Mouse (Mus musculus): Measurements from ENCODE around the gene Lsm5. TPM values are rescaled to one million over a fixed set of nuclear protein-coding genes. Genes with fewer than 3 reads are reported as not detected.
A peak's percentile ranks its signal among the peaks of the same experiment; 100 is the strongest.

The Lsm5 gene
- 62.1 and 64.8 TPM in 2 replicates for polyA plus RNA-seq (2015; fragmentation: Nextera tagmentation; extraction: Ambion mirVana)

DNA sequence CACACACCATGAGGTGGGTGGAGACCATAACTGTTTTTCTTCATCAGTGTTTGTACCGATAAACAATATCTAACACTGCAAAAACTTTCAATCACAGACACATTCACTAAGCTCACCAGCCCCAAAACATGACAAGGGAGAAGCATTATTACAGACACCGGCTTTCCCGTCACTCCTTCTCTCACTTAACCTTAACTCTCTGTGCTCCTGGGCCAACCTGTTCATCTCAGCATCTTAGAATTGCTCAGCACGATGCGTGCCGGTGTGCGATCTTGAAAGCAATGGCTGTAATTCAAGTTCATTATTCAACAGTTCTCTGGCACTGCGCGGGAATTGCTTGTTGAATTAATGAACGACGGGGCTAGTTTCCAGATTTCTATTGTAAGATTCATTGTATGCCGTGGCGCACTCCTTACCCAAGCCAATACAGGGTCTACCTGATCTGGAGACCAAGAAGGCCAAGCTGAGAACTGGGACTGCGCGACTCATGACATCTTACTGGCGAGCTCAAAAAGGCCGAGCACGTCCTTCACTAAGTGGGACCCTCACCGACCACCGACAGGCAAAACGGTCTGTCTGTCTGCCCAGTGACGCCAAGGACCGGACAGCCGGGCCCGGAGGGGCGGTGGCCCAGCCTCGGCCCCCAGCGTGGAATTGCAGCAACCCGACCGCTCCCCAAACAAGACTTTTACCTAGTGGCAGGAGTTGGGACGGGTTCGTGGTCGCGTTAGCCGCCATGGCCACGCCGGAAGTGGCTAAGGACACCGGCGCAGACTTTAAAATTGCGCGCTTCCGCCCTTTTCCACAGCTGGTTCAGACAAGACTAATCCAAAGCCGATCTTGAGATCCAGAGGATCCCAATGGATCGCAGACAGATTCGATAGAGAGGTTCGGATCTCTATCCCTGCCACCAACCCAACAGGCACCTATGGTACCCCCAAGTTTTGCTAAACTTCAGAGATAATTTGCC is at the start of gene Lsm5:
Gene Lsm5 (minus strand): TSS at position 780 of the 970 bp plus-strand sequence.
- TF ChIP-seq EP300 (IDR thresholded peaks at IDR 0.05; ENCODE audit: low read depth): peak; percentile 55
- no peak for TF ChIP-seq CTCF (IDR thresholded peaks at IDR 0.05; ENCODE audit: low read depth)
- Histone ChIP-seq H3K27me3 (ENCODE audit: insufficient read depth, low read length) (no peaks in the 10 kb centered on the region), H3K36me3 (replicated peaks; ENCODE audit: insufficient read depth, low read length) (no peaks in the 10 kb centered on the region), H3K9ac (replicated peaks) (peak within 1 kb of the TSS; percentile 75), H3K9me3 (ENCODE audit: low read length) (peaks cover 2% of the 10 kb centered on the region; the same call in 1 of the 2 replicates), H3K4me3 (ENCODE audit: low read depth, low read length) (peak within 1 kb of the TSS; percentile 77), H3K27ac (ENCODE audit: low read depth) (0 out of 2 replicates have a peak within 1 kb of the TSS, but pooled peaks have one; percentile 31), H3K4me1 (ENCODE audit: insufficient read depth) (peaks cover 7% of the 10 kb centered on the region; the same call in 1 of the 2 replicates), H3K4me2 (ENCODE audit: low read depth, low read length) (peak within 1 kb of the TSS; percentile 93)
- WGBS (ENCODE audit: insufficient replicate concordance): under 1% methylated on average over 46 of the region's 46 CpGs
- peak; percentile 86 for DNase-seq
- ATAC-seq: peak; percentile 94

DNA sequence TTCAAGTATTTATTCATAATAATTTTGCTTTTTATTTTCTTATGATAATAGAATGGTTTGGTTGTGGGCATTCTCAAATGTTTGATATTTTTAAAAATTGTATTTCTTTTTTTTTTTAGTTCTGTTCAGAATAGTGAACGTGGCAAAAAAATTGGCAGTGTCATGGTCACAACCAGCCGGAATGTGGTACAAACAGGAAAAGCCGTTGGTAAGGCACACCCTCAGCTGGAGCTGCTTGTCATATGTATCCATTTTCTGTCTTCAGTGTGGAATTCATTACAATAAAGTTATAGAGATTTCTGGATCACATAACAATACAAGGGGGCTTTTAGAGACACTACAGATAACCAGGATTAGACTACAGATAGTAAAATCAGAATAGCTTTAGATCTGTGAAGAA is 49.2 kb upstream of the Lsm5 start:
- Histone ChIP-seq H3K4me1 (ENCODE audit: insufficient read depth) (no peaks in the 10 kb centered on the region), H3K4me2 (ENCODE audit: low read depth, low read length) (no peak overlapping the region), H3K27me3 (ENCODE audit: insufficient read depth, low read length) (no peaks in the 10 kb centered on the region), H3K27ac (ENCODE audit: low read depth) (no peak overlapping the region), H3K4me3 (ENCODE audit: low read depth, low read length) (no peak overlapping the region), H3K9me3 (ENCODE audit: low read length) (no peaks in the 10 kb centered on the region), H3K36me3 (replicated peaks; ENCODE audit: insufficient read depth, low read length) (peaks cover 43% of the 10 kb centered on the region), H3K9ac (replicated peaks) (no peak overlapping the region)
- DNase-seq: no peak
- no peak for ATAC-seq
- TF ChIP-seq CTCF (IDR thresholded peaks at IDR 0.05; ENCODE audit: low read depth): no peak
- TF ChIP-seq EP300 (IDR thresholded peaks at IDR 0.05; ENCODE audit: low read depth): no peak
- WGBS (ENCODE audit: insufficient replicate concordance): 76% methylated on average over 3 of the region's 3 CpGs

DNA sequence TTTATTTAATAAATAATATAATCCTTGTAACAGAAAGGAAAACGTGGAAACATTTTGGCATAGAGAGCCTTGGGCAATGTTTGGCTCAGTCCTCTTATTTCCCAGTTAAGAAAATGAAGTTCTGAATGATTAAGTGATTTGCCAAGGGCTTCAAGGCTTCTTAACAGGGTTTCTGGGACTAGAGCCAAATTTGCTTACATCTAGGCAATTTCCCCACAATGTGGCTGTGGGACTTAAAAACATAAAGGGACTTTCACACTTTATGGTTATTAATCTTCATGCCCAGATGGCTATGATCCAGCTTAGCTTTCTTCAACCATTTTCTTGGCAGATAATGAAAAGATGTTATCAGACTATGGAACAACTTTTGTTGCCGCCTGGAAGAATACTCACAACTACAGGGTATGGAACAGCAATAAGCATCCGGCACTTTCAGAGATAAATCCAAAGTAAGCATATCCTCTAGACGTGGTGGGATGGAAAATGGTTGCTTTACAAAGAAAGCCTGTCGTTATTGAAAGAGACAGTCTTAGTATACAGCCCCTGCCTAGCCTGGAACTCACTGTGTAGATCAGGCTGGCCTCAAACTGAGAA is 41.5 kb upstream of the Lsm5 start:
- TF ChIP-seq EP300 (IDR thresholded peaks at IDR 0.05; ENCODE audit: low read depth) (no peak), CTCF (IDR thresholded peaks at IDR 0.05; ENCODE audit: low read depth) (no peak)
- Histone ChIP-seq H3K9me3 (ENCODE audit: low read length) (no peaks in the 10 kb centered on the region), H3K9ac (replicated peaks) (no peak overlapping the region), H3K4me2 (ENCODE audit: low read depth, low read length) (no peak overlapping the region), H3K4me1 (ENCODE audit: insufficient read depth) (no peaks in the 10 kb centered on the region), H3K4me3 (ENCODE audit: low read depth, low read length) (no peak overlapping the region), H3K27ac (ENCODE audit: low read depth) (no peak overlapping the region), H3K36me3 (replicated peaks; ENCODE audit: insufficient read depth, low read length) (peaks cover 27% of the 10 kb centered on the region), H3K27me3 (ENCODE audit: insufficient read depth, low read length) (no peaks in the 10 kb centered on the region)
- WGBS (ENCODE audit: insufficient replicate concordance): 79% methylated on average over 5 of the region's 5 CpGs
- no peak for ATAC-seq
- no peak for DNase-seq

DNA sequence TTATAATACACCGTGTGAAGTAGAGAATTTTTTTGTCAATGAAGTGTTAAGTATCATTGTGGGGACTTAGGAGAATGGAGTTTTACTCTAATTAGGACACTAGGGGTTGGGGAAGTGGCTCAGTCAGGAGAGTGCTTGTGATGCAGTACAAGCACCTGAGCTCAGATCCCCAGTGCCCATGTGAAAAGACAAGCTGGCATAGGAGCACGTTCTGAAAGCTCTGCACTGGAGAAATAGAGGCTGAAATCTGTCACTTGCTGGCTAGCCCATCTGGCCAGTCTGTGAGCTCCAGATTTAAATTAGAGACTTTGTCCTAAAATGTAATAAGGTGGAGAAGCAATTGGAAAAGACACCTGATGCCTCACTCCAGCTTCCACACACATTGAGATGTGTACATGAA is 28.0 kb upstream of the Lsm5 start:
- Histone ChIP-seq H3K9me3 (ENCODE audit: low read length) (no peaks in the 10 kb centered on the region), H3K4me1 (ENCODE audit: insufficient read depth) (no peaks in the 10 kb centered on the region), H3K27me3 (ENCODE audit: insufficient read depth, low read length) (no peaks in the 10 kb centered on the region), H3K27ac (ENCODE audit: low read depth) (no peak overlapping the region), H3K4me3 (ENCODE audit: low read depth, low read length) (no peak overlapping the region), H3K4me2 (ENCODE audit: low read depth, low read length) (no peak overlapping the region), H3K36me3 (replicated peaks; ENCODE audit: insufficient read depth, low read length) (peaks cover 56% of the 10 kb centered on the region), H3K9ac (replicated peaks) (no peak overlapping the region)
- WGBS (ENCODE audit: insufficient replicate concordance): 79% methylated on average over 2 of the region's 2 CpGs
- DNase-seq: no peak
- no peak for ATAC-seq
- no peak for TF ChIP-seq CTCF (IDR thresholded peaks at IDR 0.05; ENCODE audit: low read depth)
- no peak for TF ChIP-seq EP300 (IDR thresholded peaks at IDR 0.05; ENCODE audit: low read depth)

DNA sequence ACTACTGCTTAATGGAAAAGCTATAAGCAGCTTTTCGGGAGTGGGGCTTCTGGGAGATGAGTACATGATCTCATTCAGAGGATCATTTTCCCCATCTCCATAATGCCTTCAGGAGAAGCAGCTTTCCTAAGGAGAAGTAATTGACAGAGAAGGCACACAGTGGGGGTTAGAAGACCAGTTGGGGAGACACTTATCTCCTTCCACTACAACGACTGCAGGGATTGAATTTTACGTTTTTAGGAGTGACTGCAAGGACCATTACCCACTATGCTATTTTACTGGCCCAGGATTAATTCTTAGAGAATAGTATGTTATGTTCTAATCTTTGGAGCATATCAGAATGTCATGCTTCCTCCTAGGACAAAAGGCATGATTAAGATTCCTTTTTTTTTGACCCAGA is 16.4 kb upstream of the Lsm5 start:
- Histone ChIP-seq H3K9me3 (ENCODE audit: low read length) (no peaks in the 10 kb centered on the region), H3K4me1 (ENCODE audit: insufficient read depth) (peaks cover 15% of the 10 kb centered on the region), H3K4me3 (ENCODE audit: low read depth, low read length) (no peak overlapping the region), H3K27me3 (ENCODE audit: insufficient read depth, low read length) (no peaks in the 10 kb centered on the region), H3K36me3 (replicated peaks; ENCODE audit: insufficient read depth, low read length) (peaks cover 15% of the 10 kb centered on the region), H3K4me2 (ENCODE audit: low read depth, low read length) (no peak overlapping the region), H3K27ac (ENCODE audit: low read depth) (no peak overlapping the region), H3K9ac (replicated peaks) (no peak overlapping the region)
- ATAC-seq (no peak), DNase-seq (no peak)
- TF ChIP-seq CTCF (IDR thresholded peaks at IDR 0.05; ENCODE audit: low read depth): no peak
- no peak for TF ChIP-seq EP300 (IDR thresholded peaks at IDR 0.05; ENCODE audit: low read depth)
- 71% methylated on average over 3 of the region's 3 CpGs for WGBS (ENCODE audit: insufficient replicate concordance)

DNA sequence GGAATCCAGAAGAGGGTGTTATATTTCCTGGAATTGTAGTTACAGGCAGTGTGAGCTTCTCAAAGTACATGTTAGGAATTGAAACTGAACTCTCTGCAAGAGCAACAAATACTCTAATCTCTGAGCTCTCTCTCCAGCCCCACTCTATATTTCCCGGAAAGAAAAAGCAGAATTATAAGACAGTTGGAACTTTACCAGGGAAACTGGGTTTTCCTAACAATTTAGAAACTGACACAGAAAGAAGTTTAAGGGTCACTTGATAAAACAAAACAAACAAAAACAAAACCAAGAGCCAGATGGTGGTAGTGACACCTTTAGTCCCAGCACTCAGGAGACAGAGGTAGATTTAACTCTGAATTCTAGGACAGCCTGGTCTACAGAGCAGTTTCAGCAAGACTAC is 14.6 kb upstream of the Lsm5 start:
- H3K4me1 ChIP-seq (ENCODE audit: insufficient read depth): peaks cover 15% of the 10 kb centered on the region
- H3K36me3 ChIP-seq (replicated peaks; ENCODE audit: insufficient read depth, low read length): peaks cover 6% of the 10 kb centered on the region; the same call in 1 of the 2 replicates
- no peak overlapping the region for H3K9ac ChIP-seq (replicated peaks)
- no peak overlapping the region for H3K4me2 ChIP-seq (ENCODE audit: low read depth, low read length)
- no peak overlapping the region for H3K27ac ChIP-seq (ENCODE audit: low read depth)
- DNase-seq (no peak), ATAC-seq (no peak)
- WGBS (ENCODE audit: insufficient replicate concordance): 64% methylated on average over 1 of the region's 1 CpGs
- H3K9me3 ChIP-seq (ENCODE audit: low read length): no peaks in the 10 kb centered on the region
- no peak overlapping the region for H3K4me3 ChIP-seq (ENCODE audit: low read depth, low read length)
- H3K27me3 ChIP-seq (ENCODE audit: insufficient read depth, low read length): no peaks in the 10 kb centered on the region
- no peak for TF ChIP-seq CTCF (IDR thresholded peaks at IDR 0.05; ENCODE audit: low read depth)
- no peak for TF ChIP-seq EP300 (IDR thresholded peaks at IDR 0.05; ENCODE audit: low read depth)
